Mouse (Mus musculus): Measurements from ENCODE around the gene Ankdd1a.

DNA sequence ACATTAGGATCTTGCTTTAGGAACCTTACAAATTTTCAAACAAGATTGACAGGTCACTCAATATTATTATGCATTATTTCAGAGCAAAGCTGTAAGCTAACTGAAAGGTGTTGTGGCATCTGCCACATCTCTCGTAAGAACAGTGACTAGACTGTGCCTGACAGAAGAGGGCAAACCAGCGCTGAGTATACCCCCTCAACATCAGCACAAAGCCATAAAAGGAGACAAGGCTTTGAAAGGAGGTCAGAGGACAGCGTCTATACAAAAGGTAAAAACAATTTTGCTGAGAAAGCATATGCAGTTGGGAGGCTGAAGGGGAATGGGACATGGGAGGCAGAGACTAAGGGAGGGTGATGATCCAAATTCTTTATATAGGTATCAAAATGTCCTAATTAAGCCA, 59.8 kb downstream of the Ankdd1a start:
- TF ChIP-seq CTCF (IDR thresholded peaks at IDR 0.05; ENCODE audit: low read depth) (no peak), EP300 (IDR thresholded peaks at IDR 0.05; ENCODE audit: low read depth) (no peak)
